Mouse (Mus musculus) liver, embryonic 16.5 days (tissue): ENCODE measurements around the gene Lrmda. TPM values are rescaled to one million over a fixed set of nuclear protein-coding genes. Genes with fewer than 3 reads are reported as not detected.

Experiments used
- ATAC-seq: fragments of 200-750 bp; cut with Nextera tagmentation; 2 replicates; pipeline ENCODE4 v1.8.0; 2017; ENCODE audit warnings: low read depth, mild to moderate bottlenecking, moderate number of reproducible peaks, moderate library complexity
- H3K27ac ChIP-seq: fragments of 300-500 bp; sonication (generic); 2 replicates; pipeline ENCODE4 v1.5.1; 2014; ENCODE audit warnings: mild to moderate bottlenecking, low read length
- H3K27me3 ChIP-seq: fragments of 300-500 bp; sonication (generic); 2 replicates; pipeline ENCODE4 v1.6.1; 2014; ENCODE audit warnings: low read depth, low read length, mixed read lengths; ENCODE audit not compliant: control insufficient read depth, insufficient read depth
- H3K36me3 ChIP-seq: fragments of 300-500 bp; sonication (generic); 2 replicates; pipeline ENCODE4 v1.6.1; 2014; ENCODE audit warnings: mild to moderate bottlenecking; ENCODE audit not compliant: control insufficient read depth, insufficient read depth
- H3K4me1 ChIP-seq: fragments of 300-500 bp; sonication (generic); 2 replicates; pipeline ENCODE4 v1.6.1; 2014; ENCODE audit warnings: low read depth, low read length, mixed read lengths; ENCODE audit not compliant: control insufficient read depth
- H3K4me2 ChIP-seq: fragments of 300-500 bp; sonication (generic); 2 replicates; pipeline ENCODE4 v1.6.1; 2014; ENCODE audit warnings: low read depth, low read length, mixed read lengths
- H3K4me3 ChIP-seq: fragments of 300-500 bp; sonication (generic); 2 replicates; pipeline ENCODE4 v1.5.1; 2014; ENCODE audit warnings: low read depth, mild to moderate bottlenecking, low read length
- H3K9ac ChIP-seq: fragments of 300-500 bp; sonication (generic); 2 replicates; pipeline ENCODE4 v1.6.1; 2014; ENCODE audit warnings: low read depth, low read length
- H3K9me3 ChIP-seq: fragments of 300-500 bp; sonication (generic); replicated peaks from 2 replicates; pipeline ENCODE4 v1.6.1; 2016; ENCODE audit warnings: low read length; ENCODE audit not compliant: control insufficient read depth
- WGBS: fragments of 180-500 bp; shearing (Covaris S2); extraction: QIAGEN DNeasy Blood & Tissue Kit; methylation state at CpG from one replicate; pipeline ENCODE4 v1.1.7; 2014; ENCODE audit not compliant: insufficient replicate concordance; 5-methylcytosine and 5-hydroxymethylcytosine counted together
- polyA plus RNA-seq: library from polyadenylated mRNA; unstranded; fragments of >200 nt; fragmentation: Nextera tagmentation; extraction: Ambion mirVana; gene quantifications from 2 replicates; pipeline ENCODE4 v1.2.1, GENCODE M21; 2015

Gene Lrmda
- polyA plus RNA-seq, 1 experiment from 2014 or later, result 0.46 TPM

DNA sequence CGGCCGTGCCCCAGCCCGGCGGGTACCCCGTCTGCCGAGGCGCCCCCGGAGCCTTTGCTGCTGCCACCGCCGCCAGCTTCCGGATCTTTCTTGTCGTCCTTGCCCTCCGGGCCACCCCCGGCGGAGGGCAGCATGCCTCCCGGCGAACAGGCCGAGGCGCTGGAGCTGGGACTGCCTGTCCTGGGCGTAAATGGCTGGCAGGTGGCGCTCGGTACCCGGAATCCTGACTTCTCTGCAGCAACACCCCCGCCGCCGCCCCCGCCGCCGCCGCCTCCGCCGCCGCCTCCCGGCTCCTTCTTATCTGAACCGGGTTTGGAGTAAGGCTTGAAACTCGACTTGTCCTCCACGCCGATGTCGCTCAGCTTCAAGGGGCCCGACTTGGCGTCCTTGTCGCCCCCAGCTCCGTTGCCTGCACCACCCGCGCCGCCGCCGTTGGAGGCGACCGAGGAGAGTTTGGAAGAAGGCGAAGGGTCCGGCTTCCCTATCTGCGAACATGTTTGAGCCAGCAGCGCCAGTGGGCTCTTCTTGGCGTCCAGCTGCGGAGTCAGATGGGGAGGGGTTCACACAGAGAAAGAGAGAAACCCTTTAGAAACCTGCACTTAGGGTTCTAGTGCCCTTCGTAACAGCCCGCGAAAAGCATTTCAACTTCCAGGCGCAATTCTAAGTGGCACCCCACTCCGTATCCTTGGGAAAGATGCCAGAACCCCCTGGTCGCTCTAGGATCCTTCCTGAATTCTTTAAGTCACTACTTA lies 33.4 kb upstream of the Lrmda start:
- H3K4me3 ChIP-seq, result peak overlapping the region; percentile 56
- no peak overlapping the region for H3K27ac ChIP-seq
- H3K27me3 ChIP-seq, result peaks cover 95% of the 10 kb centered on the region
- peak overlapping the region; percentile 54 for H3K4me2 ChIP-seq
- no peaks in the 10 kb centered on the region for H3K9me3 ChIP-seq
- H3K36me3 ChIP-seq, result no peaks in the 10 kb centered on the region
- H3K4me1 ChIP-seq, result peaks cover 3% of the 10 kb centered on the region
- WGBS, result under 1% methylated on average over 62 of the region's 62 CpGs
- H3K9ac ChIP-seq, result no peak overlapping the region
- no peak for ATAC-seq

DNA sequence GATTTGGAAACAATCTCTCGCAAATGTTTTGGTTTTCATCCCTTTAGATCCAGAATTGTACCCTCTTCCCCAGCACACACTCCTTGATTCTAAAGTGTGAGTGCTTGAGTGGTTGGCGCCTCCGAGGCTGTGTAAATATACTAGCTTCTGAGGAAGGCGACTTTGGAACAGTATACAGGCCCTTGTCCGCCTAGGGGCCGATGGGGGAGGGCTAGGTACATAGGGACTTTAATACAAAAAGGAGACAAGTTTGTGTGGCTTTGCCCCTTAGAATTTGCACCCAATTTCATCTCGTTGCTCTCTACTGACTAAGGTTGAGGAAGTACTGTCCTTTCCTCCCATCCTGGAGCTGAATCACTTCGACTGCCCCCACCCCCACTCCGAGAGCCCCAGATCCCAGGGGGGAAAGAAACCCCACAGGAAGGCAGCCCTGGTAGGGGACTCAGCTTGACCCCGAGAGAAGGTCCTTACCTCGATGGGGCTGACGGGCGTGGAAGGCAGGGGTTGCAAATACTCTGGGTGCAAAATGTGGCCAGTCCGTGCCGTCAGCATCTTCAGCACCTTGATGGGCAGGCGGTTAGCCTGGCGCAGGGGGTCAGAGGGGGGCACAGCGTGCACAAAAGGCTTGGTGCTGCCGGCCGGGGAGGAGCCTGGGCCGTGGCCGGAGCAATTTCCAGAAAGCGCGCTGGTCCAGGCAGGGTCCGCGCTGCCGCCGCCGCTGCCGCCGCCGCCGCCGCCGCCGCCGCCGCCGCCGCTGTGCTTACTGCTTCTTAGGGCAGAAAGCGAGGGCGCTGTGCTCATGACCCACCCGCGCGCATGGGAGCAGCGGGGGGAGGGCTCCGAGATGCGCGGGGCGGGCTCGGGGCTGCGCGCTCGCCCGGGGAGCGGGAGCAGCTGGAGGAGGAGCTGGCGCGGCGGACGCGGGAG lies 32.5 kb upstream of the Lrmda start:
- H3K27ac ChIP-seq, result peak overlapping the region; percentile 29; the same call in 1 of the 2 replicates
- H3K9me3 ChIP-seq, result no peaks in the 10 kb centered on the region
- H3K4me3 ChIP-seq, result peak overlapping the region; percentile 56
- H3K4me2 ChIP-seq, result peak overlapping the region; percentile 57
- H3K27me3 ChIP-seq, result peaks cover 96% of the 10 kb centered on the region
- under 1% methylated on average over 54 of the region's 61 CpGs for WGBS
- H3K36me3 ChIP-seq, result no peaks in the 10 kb centered on the region
- ATAC-seq, result no peak
- H3K9ac ChIP-seq, result peak overlapping the region; percentile 24; the same call in 1 of the 2 replicates
- H3K4me1 ChIP-seq, result peaks cover 3% of the 10 kb centered on the region

DNA sequence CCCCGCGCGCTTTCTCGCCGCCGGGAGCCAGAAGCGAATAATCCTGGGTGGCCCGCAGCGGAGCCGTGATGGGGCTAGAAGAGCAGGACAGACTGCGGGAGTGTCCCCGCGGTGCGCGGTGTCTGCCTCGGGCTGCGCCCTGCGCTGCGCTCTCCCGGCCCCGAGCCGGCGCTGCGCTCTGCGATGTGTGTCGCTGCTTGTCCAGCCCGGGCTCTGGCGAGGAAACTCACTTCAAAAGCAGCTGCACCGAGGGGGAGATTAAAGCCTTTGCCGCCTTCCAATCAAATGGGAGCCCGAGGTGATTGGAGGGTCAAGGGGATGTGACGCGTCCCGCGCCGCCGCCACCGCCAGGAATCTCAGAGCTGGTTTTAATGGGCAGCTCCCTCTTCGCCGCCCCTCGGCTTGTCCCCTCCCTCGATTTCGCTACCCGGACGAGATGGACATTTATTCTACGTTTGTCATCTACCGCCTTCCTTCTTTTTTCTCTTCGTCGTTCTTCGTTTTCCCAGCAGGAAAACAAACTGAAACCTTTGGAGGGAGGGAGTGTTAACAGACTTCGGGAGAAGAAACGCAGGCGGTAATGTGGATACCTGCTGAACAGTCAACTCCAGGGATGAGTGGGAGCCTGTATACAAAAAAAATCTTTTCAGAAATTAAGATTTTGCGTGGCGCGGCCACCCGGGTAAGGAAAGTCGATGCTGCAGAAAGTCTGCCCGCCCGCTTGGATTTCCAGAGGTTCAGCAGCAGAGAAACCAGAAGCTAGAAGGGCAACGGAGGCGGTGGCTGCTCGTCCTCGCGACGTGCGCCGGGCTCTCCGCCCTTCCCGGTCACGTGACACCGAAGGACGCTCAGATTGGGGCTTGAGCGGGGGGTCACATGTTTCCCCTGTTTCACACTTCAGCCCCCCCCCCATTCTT lies 31.6 kb upstream of the Lrmda start:
- Histone ChIP-seq H3K27me3 (peaks cover 96% of the 10 kb centered on the region), H3K9ac (peak overlapping the region; percentile 24; the same call in 1 of the 2 replicates)

DNA sequence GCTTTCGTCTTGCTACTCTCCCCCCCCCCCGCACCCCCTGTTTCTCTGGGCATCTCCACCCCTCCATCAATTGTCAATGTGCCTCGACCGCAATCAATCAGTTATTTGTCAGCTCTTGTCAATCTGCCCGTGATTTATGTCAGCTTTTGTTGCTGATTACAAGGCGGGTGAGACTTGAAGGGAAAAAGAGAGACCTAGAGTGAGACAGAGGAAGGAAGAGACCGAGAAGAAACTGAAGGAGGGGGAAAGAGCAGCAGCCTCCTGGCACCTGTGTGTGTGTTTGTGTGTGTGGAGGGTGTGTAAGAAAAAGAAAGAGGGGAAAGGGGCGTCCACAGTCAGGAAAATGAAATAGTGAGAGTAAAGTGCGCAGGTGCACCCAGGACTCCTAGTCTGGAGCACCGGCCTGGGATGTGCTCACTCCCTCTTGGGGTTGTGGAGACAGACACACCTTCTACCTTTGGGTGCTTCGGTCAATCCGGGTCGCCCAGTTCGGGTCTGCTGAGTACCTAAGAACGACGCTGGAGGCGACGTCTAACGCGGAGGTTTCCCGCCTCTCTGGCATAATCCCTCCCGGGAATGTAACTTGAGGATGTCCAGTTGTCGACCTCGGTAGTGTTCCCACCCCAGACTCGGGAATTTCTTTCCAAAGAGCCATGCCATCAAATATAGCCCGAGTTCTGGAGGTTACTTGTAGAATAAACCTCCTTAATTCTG lies 30.8 kb upstream of the Lrmda start:
- H3K4me3 ChIP-seq, result peak overlapping the region; percentile 56; the same call in 1 of the 2 replicates
- H3K4me2 ChIP-seq, result peak overlapping the region; percentile 57; the same call in 1 of the 2 replicates
- WGBS, result under 1% methylated on average over 26 of the region's 26 CpGs
- ATAC-seq, result no peak
- H3K27ac ChIP-seq, result no peak overlapping the region
- H3K9me3 ChIP-seq, result no peaks in the 10 kb centered on the region
- peaks cover 96% of the 10 kb centered on the region for H3K27me3 ChIP-seq
- H3K36me3 ChIP-seq, result no peaks in the 10 kb centered on the region
- H3K4me1 ChIP-seq, result peaks cover 3% of the 10 kb centered on the region
- no peak overlapping the region for H3K9ac ChIP-seq

More for the DNA sequence above, 31.6 kb upstream of the Lrmda start:
- peak overlapping the region; percentile 56 for H3K4me3 ChIP-seq
- H3K27ac ChIP-seq, result peak overlapping the region; percentile 29; the same call in 1 of the 2 replicates
- peak overlapping the region; percentile 57 for H3K4me2 ChIP-seq
- H3K36me3 ChIP-seq, result no peaks in the 10 kb centered on the region
- WGBS, result under 1% methylated on average over 74 of the region's 74 CpGs
- H3K4me1 ChIP-seq, result peaks cover 3% of the 10 kb centered on the region
- peak; percentile 65 for ATAC-seq
- no peaks in the 10 kb centered on the region for H3K9me3 ChIP-seq

DNA sequence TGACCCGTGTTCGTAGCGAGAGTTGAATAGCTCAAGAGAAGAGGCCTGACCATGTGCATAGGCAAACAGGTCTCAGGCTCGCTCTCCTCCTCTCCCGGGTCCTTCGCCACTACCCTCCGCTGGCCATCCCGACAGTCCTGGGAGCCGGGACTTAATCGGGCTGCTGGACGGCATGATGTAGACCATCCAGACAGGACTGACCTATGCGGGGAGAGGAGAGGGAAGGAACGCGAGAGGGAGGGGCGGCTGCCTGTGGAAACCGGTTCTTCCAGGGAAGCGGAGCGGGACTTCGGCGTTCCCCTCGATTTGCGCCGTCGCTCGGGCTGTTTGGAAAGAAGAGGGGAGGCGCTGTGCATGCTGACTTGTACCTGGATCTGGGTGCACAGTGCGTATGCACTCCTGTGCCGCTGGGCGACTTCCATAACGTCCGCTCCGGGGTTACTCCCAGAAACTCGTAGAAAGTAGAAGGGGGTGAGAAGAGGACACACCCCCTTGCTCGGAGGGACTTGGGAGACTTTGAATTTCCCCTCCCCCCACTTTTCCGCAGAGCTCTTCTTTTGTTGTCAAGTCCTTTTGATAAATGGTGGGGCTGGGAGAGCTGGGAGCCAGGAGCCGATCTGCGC lies 30.1 kb upstream of the Lrmda start, which contains the start of gene Zfp503:
Gene Zfp503, minus strand, starts transcription at position 311 of the 623 bp plus-strand sequence.
- no peak within 1 kb of the TSS for H3K27ac ChIP-seq
- H3K4me2 ChIP-seq, result peak within 1 kb of the TSS; percentile 57
- no peaks in the 10 kb centered on the region for H3K36me3 ChIP-seq
- peaks cover 3% of the 10 kb centered on the region for H3K4me1 ChIP-seq
- peaks cover 100% of the 10 kb centered on the region for H3K27me3 ChIP-seq
- WGBS, result 1% methylated on average over 36 of the region's 37 CpGs
- H3K9me3 ChIP-seq, result no peaks in the 10 kb centered on the region
- H3K9ac ChIP-seq, result no peak within 1 kb of the TSS
- no peak for ATAC-seq
- H3K4me3 ChIP-seq, result peak within 1 kb of the TSS; percentile 56

DNA sequence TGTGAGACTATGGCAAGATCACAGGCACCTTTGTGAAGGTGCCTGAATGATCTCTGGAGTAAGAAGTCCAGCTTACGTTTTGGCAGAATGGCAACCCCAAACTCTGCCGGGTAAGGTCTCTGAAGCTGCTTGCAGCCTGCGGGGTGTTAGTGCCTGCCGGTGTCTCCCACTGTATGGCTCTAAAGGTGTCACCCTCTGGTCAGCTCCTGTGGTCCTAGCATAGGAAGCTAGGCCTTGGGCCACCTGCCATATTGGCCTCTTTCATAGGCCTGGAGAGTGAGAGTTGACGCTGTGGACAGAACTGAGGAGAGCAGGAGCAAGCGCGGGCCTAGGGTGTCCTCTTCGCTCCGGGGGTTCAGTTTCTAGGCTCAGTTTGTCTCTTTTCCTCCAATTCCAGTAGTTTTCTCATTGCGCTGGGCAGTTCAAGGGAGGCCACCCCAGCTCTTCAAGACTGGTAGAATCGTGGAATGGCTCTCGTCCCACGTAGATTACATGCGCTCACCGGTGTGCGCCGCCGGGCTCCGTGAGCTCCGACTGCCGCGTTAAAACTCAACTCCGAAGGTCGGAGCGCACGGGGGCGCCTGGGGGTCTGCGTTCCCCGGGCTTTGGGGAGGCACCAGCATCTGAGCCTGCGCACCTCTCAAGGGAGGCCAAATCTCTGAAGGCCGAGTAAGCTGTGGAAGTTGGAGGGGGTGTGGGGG lies 29.0 kb upstream of the Lrmda start:
- no peak overlapping the region for H3K9ac ChIP-seq
- peaks cover 6% of the 10 kb centered on the region for H3K4me1 ChIP-seq
- no peak overlapping the region for H3K27ac ChIP-seq
- no peaks in the 10 kb centered on the region for H3K36me3 ChIP-seq
- ATAC-seq, result no peak
- H3K9me3 ChIP-seq, result no peaks in the 10 kb centered on the region
- H3K4me2 ChIP-seq, result no peak overlapping the region
- H3K27me3 ChIP-seq, result peaks cover 100% of the 10 kb centered on the region
- 0 out of 2 replicates have a peak overlapping the region, but pooled peaks have one; percentile 13 for H3K4me3 ChIP-seq
- 7% methylated on average over 31 of the region's 31 CpGs for WGBS

DNA sequence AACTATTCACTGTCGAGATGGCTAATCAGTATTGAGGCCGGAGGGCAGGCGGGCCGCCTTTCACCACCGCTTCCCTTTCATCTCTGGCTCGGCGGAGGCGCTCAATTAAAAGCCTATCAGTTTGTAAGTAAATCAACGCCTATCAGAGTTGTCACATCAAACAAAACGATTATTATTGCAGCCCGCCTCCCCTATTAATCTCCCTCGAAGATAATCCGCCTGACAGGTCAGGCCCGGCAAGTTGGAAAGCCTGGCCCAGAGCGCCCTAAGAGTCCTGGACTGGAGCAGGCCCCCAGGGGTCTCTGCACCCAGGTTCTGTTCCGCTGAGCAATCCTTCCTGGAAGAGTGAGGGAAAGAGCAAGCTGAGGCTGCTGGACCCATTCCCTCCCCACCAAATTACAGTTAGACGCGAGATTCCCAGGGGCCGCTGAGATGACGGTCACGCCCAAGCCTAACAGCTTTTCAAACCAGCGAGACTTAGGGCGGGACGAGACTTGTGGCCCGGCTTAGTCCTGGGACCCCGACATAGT lies 28.2 kb upstream of the Lrmda start:
- ATAC-seq, result no peak
- H3K27me3 ChIP-seq, result peaks cover 98% of the 10 kb centered on the region
- H3K9me3 ChIP-seq, result no peaks in the 10 kb centered on the region

More for the DNA sequence above, 28.2 kb upstream of the Lrmda start:
- no peak overlapping the region for H3K4me2 ChIP-seq
- WGBS, result 4% methylated on average over 26 of the region's 26 CpGs
- H3K4me1 ChIP-seq, result peaks cover 3% of the 10 kb centered on the region
- H3K36me3 ChIP-seq, result no peaks in the 10 kb centered on the region
- H3K4me3 ChIP-seq, result peak overlapping the region; percentile 8; the same call in 1 of the 2 replicates
- H3K27ac ChIP-seq, result no peak overlapping the region
- no peak overlapping the region for H3K9ac ChIP-seq
